Mouse (Mus musculus): ENCODE data around the gene Tnr.

DNA sequence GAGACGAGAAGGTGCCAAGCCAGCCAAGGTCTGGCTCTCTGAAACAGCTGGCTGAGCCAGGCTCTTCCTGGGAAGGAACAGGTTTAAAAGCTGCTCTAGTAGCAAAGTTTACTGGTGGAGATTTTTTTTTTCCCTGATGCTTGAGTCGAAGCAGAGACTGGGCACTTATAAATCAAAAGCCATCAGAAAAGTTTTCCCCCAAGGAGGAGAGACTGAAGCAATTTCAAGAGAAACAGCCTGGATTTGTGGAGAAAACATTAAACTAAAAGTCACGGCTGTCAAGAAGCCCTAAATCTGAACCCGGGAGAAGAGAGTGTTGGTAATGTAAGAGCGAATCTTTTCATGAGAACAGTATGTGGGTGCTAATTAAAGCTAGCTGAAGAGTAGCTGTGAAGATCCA lies 319.3 kb downstream of the Tnr start:
- TF ChIP-seq CTCF (IDR thresholded peaks at IDR 0.05; ENCODE audit: low read depth) (no peak), EP300 (IDR thresholded peaks at IDR 0.05; ENCODE audit: low read depth) (no peak)
